In the genomic region with DNA sequence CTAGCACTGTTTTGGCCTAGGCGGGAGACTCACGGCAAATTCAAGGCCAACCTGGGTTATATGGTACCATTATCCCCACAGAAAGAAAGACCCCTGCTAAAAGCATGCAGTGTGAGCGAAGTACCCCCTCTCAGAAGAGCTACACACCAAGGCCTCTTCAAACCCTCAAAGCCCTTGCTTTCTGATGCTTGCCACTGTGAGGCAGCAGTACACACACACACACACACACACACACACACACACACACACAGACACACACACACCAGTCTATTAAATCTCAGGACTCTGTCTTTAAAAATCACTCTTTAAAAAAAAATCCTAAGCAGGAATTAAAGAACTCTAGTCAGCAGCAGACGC, we compare ENCODE assay signal across 8 mouse cellular contexts. TPM values are rescaled to one million over a fixed set of nuclear protein-coding genes. Genes with fewer than 3 reads are reported as not detected.
DNase-seq lines count a peak whose midpoint lies in the region; ATAC-seq and TF ChIP-seq lines count a peak whose summit lies in the region.

No protein-coding gene starts in this region.

- H3K27ac ChIP-seq in heart, embryonic 15.5 days, result peak overlapping the region; percentile 96
- H3K27ac ChIP-seq in hindbrain, embryonic 10.5 days, result peak overlapping the region; percentile 95
- peak overlapping the region; percentile 89 for H3K27ac ChIP-seq in midbrain, embryonic 10.5 days (replicated peaks)

- no peak for ATAC-seq in heart, embryonic 15.5 days (replicated peaks; ENCODE audit: insufficient number of reproducible peaks, insufficient read depth, low FRiP score, low read depth)
- no peak for ATAC-seq in G1E (ENCODE audit: extremely low read depth, insufficient number of reproducible peaks, low FRiP score, poor library complexity, severe bottlenecking)

- H3K4me2 ChIP-seq in heart, embryonic 15.5 days, result peak overlapping the region; percentile 70

- intact Hi-C loops in heart, postnatal 14 days (cut with DNase I), result loop anchor here (2.0 kb wide), 1 partner anchor 31 kb away; no protein-coding TSS in a partner anchor

- no peaks in the 10 kb centered on the region for H3K27me3 ChIP-seq in heart, embryonic 15.5 days
- peaks cover 14% of the 10 kb centered on the region; the same call in 1 of the 2 replicates for H3K27me3 ChIP-seq in G1E (ENCODE audit: insufficient read depth, low read length)
- H3K27me3 ChIP-seq in hindbrain, embryonic 10.5 days (ENCODE audit: insufficient read depth, poor library complexity, severe bottlenecking), result no peaks in the 10 kb centered on the region
- no peaks in the 10 kb centered on the region for H3K27me3 ChIP-seq in midbrain, embryonic 10.5 days (ENCODE audit: low read depth, poor library complexity, severe bottlenecking)

- no peak for DNase-seq in heart, postnatal 14 days
- DNase-seq in G1E (ENCODE audit: low spot score) (no peak), adipocyte (ENCODE audit: low spot score) (no peak)
- no peak for DNase-seq in hindbrain, embryonic 10.5 days (ENCODE audit: low spot score)
- DNase-seq in midbrain, embryonic 10.5 days (ENCODE audit: low spot score), result no peak
- no peak for DNase-seq in cerebellum, postnatal 36 days
- DNase-seq in gastrocnemius, adult 8-10 months (ENCODE audit: low spot score in 2 of 2), result no peak

- H3K36me3 ChIP-seq in heart, embryonic 15.5 days, result no peaks in the 10 kb centered on the region
- peaks cover 23% of the 10 kb centered on the region for H3K36me3 ChIP-seq in G1E (replicated peaks)
- 0 out of 2 replicates have a peak, but pooled peaks cover 8% of the 10 kb centered on the region for H3K36me3 ChIP-seq in hindbrain, embryonic 10.5 days
- no peaks in the 10 kb centered on the region for H3K36me3 ChIP-seq in midbrain, embryonic 10.5 days

- H3K9me3 ChIP-seq in heart, embryonic 15.5 days (replicated peaks), result no peaks in the 10 kb centered on the region
- H3K9me3 ChIP-seq in G1E (replicated peaks), result no peaks in the 10 kb centered on the region
- H3K9me3 ChIP-seq in hindbrain, embryonic 10.5 days, result no peaks in the 10 kb centered on the region
- H3K9me3 ChIP-seq in midbrain, embryonic 10.5 days (replicated peaks), result no peaks in the 10 kb centered on the region

- whole genome bisulfite sequencing in heart, embryonic 15.5 days, result 56% methylated on average over 4 of the region's 4 CpGs
- 61% methylated on average over 4 of the region's 4 CpGs for WGBS in hindbrain, embryonic 10.5 days
- WGBS in midbrain, embryonic 10.5 days, result 56% methylated on average over 4 of the region's 4 CpGs

- TF ChIP-seq CTCF in G1E (IDR thresholded peaks at IDR 0.05; ENCODE audit: low read depth, low read length), result no peak

- peak overlapping the region; percentile 86 for H3K4me3 ChIP-seq in heart, embryonic 15.5 days
- H3K4me3 ChIP-seq in G1E (ENCODE audit: low read depth, low read length), result peak overlapping the region; percentile 84; the same call in 1 of the 2 replicates
- H3K4me3 ChIP-seq in hindbrain, embryonic 10.5 days, result peak overlapping the region; percentile 73
- peak overlapping the region; percentile 92 for H3K4me3 ChIP-seq in midbrain, embryonic 10.5 days

- H3K4me1 ChIP-seq in heart, embryonic 15.5 days (replicated peaks), result peaks cover 38% of the 10 kb centered on the region
- H3K4me1 ChIP-seq in G1E (ENCODE audit: insufficient read depth, low read depth, low read length), result peaks cover 35% of the 10 kb centered on the region
- peaks cover 38% of the 10 kb centered on the region for H3K4me1 ChIP-seq in hindbrain, embryonic 10.5 days (replicated peaks)
- H3K4me1 ChIP-seq in midbrain, embryonic 10.5 days, result peaks cover 43% of the 10 kb centered on the region

- H3K9ac ChIP-seq in heart, embryonic 15.5 days, result peak overlapping the region; percentile 97; the same call in 1 of the 2 replicates

RNA-seq across cellular contexts. Expression of a gene that starts 0.7 kb away (rescaled TPM):
- 40.9 and 49.2 TPM in 2 replicates for polyA plus RNA-seq in heart, embryonic 15.5 days (2015; fragmentation: Nextera tagmentation; extraction: Ambion mirVana)
- 100 to 1,000 TPM in 1 of 2 experiments, 10 to 100 TPM in 1; 85.6 to 103 TPM for total RNA-seq in heart, postnatal 14 days (2021)
- total RNA-seq in G1E (2014; fragmentation: Nextera tagmentation) (26.9 and 27.9 TPM in 2 replicates), G1E (2017) (5.8 and 7.2 TPM in 2 replicates)
- polyA plus RNA-seq in G1E (2012), result 16.8 and 20.3 TPM in 2 replicates
- polyA plus RNA-seq in hindbrain, embryonic 10.5 days (2016; fragmentation: Nextera tagmentation; extraction: Ambion mirVana), result 20.1 and 22.2 TPM in 2 replicates
- polyA plus RNA-seq in midbrain, embryonic 10.5 days (2016; fragmentation: Nextera tagmentation; extraction: Ambion mirVana), result 17.5 and 17.7 TPM in 2 replicates
- total RNA-seq in gastrocnemius, adult 8-10 months (2022), result 10 to 100 TPM in 2 of 4 experiments, 1 to 10 TPM in 2; 8.0 to 13.0 (median 10.7) TPM

RNA-seq across cellular contexts. Expression of a gene that starts 57.9 kb away (rescaled TPM):
- polyA plus RNA-seq in heart, embryonic 15.5 days (2015; fragmentation: Nextera tagmentation; extraction: Ambion mirVana), result 24.3 and 29.7 TPM in 2 replicates
- total RNA-seq in heart, postnatal 14 days (2021), result 10 to 100 TPM; 19.3 to 19.9 TPM
- total RNA-seq in G1E (2014; fragmentation: Nextera tagmentation) (26.2 and 35.1 TPM in 2 replicates), G1E (2017) (30.4 and 35.5 TPM in 2 replicates)
- 6.8 and 9.2 TPM in 2 replicates for polyA plus RNA-seq in G1E (2012)
- 49.2 and 49.7 TPM in 2 replicates for polyA plus RNA-seq in hindbrain, embryonic 10.5 days (2016; fragmentation: Nextera tagmentation; extraction: Ambion mirVana)
- 53.3 and 56.0 TPM in 2 replicates for polyA plus RNA-seq in midbrain, embryonic 10.5 days (2016; fragmentation: Nextera tagmentation; extraction: Ambion mirVana)
- 10 to 100 TPM; 14.1 to 20.5 (median 18.3) TPM for total RNA-seq in gastrocnemius, adult 8-10 months (2022)

RNA-seq across cellular contexts. Expression of a gene that starts 58.1 kb away (rescaled TPM):
- polyA plus RNA-seq in heart, embryonic 15.5 days (2015; fragmentation: Nextera tagmentation; extraction: Ambion mirVana), result 12.6 and 17.9 TPM in 2 replicates
- total RNA-seq in heart, postnatal 14 days (2021), result 1 to 10 TPM; 5.4 TPM
- total RNA-seq in G1E (2014; fragmentation: Nextera tagmentation) (12.4 and 26.0 TPM in 2 replicates), G1E (2017) (4.2 and 5.0 TPM in 2 replicates)
- 22.0 and 22.9 TPM in 2 replicates for polyA plus RNA-seq in G1E (2012)
- polyA plus RNA-seq in hindbrain, embryonic 10.5 days (2016; fragmentation: Nextera tagmentation; extraction: Ambion mirVana), result 34.3 and 38.1 TPM in 2 replicates
- 35.4 and 36.5 TPM in 2 replicates for polyA plus RNA-seq in midbrain, embryonic 10.5 days (2016; fragmentation: Nextera tagmentation; extraction: Ambion mirVana)
- total RNA-seq in gastrocnemius, adult 8-10 months (2022), result 1 to 10 TPM; 1.5 to 4.5 (median 3.5) TPM
